Mouse (Mus musculus): ENCODE measurements around the gene Nup107.

Gene Nup107

GRCm38 (mm10) chr10:117777501-117778327, 14.8 kb downstream of the Nup107 start:
- DNase-seq (ENCODE audit: low spot score), result no peak

- no peak for DNase-seq (ENCODE audit: low spot score)
Measured at GRCm38 (mm10) chr10:117777103-117777470, 15.4 kb downstream of the Nup107 start.

- no peak for DNase-seq (ENCODE audit: low spot score)
Measured at GRCm38 (mm10) chr10:117776281-117777102, 16.0 kb downstream of the Nup107 start.

GRCm38 (mm10) chr10:117775401-117776144, 16.9 kb downstream of the Nup107 start:
- no peak for DNase-seq (ENCODE audit: low spot score)

- no peak for DNase-seq (ENCODE audit: low spot score)
Measured at GRCm38 (mm10) chr10:117774817-117775120, 17.7 kb downstream of the Nup107 start.

GRCm38 (mm10) chr10:117774011-117774816, 18.3 kb downstream of the Nup107 start:
- no peak for DNase-seq (ENCODE audit: low spot score)

GRCm38 (mm10) chr10:117773106-117773720, 19.3 kb downstream of the Nup107 start:
- no peak for DNase-seq (ENCODE audit: low spot score)

- no peak for DNase-seq (ENCODE audit: low spot score)
Measured at GRCm38 (mm10) chr10:117772364-117773105, 20.0 kb downstream of the Nup107 start.

- no peak for DNase-seq (ENCODE audit: low spot score)
Measured at GRCm38 (mm10) chr10:117771131-117771510, 21.4 kb downstream of the Nup107 start.

GRCm38 (mm10) chr10:117770286-117771130, 22.0 kb downstream of the Nup107 start:
- no peak for DNase-seq (ENCODE audit: low spot score)

GRCm38 (mm10) chr10:117769541-117770285, 22.8 kb downstream of the Nup107 start:
- no peak for DNase-seq (ENCODE audit: low spot score)

- no peak for DNase-seq (ENCODE audit: low spot score)
Measured at GRCm38 (mm10) chr10:117768141-117768440, 24.4 kb downstream of the Nup107 start.

GRCm38 (mm10) chr10:117767286-117768140, 25.0 kb downstream of the Nup107 start:
- no peak for DNase-seq (ENCODE audit: low spot score)

- no peak for DNase-seq (ENCODE audit: low spot score)
Measured at GRCm38 (mm10) chr10:117766896-117767160, 25.7 kb downstream of the Nup107 start.

GRCm38 (mm10) chr10:117766111-117766895, 26.2 kb downstream of the Nup107 start:
- DNase-seq (ENCODE audit: low spot score), result no peak

- DNase-seq (ENCODE audit: low spot score), result no peak
Measured at GRCm38 (mm10) chr10:117765116-117765894, 27.2 kb downstream of the Nup107 start.

- no peak for DNase-seq (ENCODE audit: low spot score)
Measured at GRCm38 (mm10) chr10:117764598-117764997, 27.9 kb downstream of the Nup107 start.
